Mouse (Mus musculus): ENCODE data around the gene Kcnk18. TPM values are rescaled to one million over a fixed set of nuclear protein-coding genes. Genes with fewer than 3 reads are reported as not detected.
A peak's percentile ranks its signal among the peaks of the same experiment; 100 is the strongest.

The Kcnk18 gene
- polyA plus RNA-seq, 1 experiment from 2014 or later = not detected

GRCm38 (mm10) chr19:59188981-59189380 lies 30.0 kb upstream of the Kcnk18 start:
- Histone ChIP-seq H3K27ac (ENCODE audit: low read depth, low read length) (no peak overlapping the region), H3K9ac (ENCODE audit: low read length) (no peak overlapping the region), H3K36me3 (ENCODE audit: control insufficient read depth, insufficient read depth, low read length) (no peaks in the 10 kb centered on the region), H3K4me1 (ENCODE audit: control insufficient read depth, insufficient read depth, low read length) (peaks cover 2% of the 10 kb centered on the region; the same call in 1 of the 2 replicates), H3K27me3 (ENCODE audit: control insufficient read depth, insufficient read depth, low read length) (peaks cover 75% of the 10 kb centered on the region), H3K9me3 (ENCODE audit: control insufficient read depth, low read length) (no peaks in the 10 kb centered on the region), H3K4me2 (ENCODE audit: low read depth) (no peak overlapping the region), H3K4me3 (ENCODE audit: low read depth, low read length) (no peak overlapping the region)
- WGBS = 6% methylated on average over 4 of the region's 4 CpGs
- DNase-seq (ENCODE audit: low spot score) (no peak), ATAC-seq (ENCODE audit: insufficient read depth, low FRiP score, low TSS enrichment) (no peak)

- H3K4me3 ChIP-seq (ENCODE audit: low read depth, low read length) = no peak overlapping the region
- under 1% methylated on average over 8 of the region's 8 CpGs for WGBS
- H3K9ac ChIP-seq (ENCODE audit: low read length) = no peak overlapping the region
- no peak for ATAC-seq (ENCODE audit: insufficient read depth, low FRiP score, low TSS enrichment)
- no peak overlapping the region for H3K27ac ChIP-seq (ENCODE audit: low read depth, low read length)
- H3K36me3 ChIP-seq (ENCODE audit: control insufficient read depth, insufficient read depth, low read length) = no peaks in the 10 kb centered on the region
- H3K9me3 ChIP-seq (ENCODE audit: control insufficient read depth, low read length) = no peaks in the 10 kb centered on the region
- H3K4me2 ChIP-seq (ENCODE audit: low read depth) = no peak overlapping the region
- peak; percentile 23 for DNase-seq (ENCODE audit: low spot score)
- H3K27me3 ChIP-seq (ENCODE audit: control insufficient read depth, insufficient read depth, low read length) = peaks cover 85% of the 10 kb centered on the region
- H3K4me1 ChIP-seq (ENCODE audit: control insufficient read depth, insufficient read depth, low read length) = peaks cover 2% of the 10 kb centered on the region; the same call in 1 of the 2 replicates
These were observed 28.4 kb upstream of the Kcnk18 start for GRCm38 (mm10) chr19:59190431-59191122.

- Histone ChIP-seq H3K36me3 (ENCODE audit: control insufficient read depth, insufficient read depth, low read length) (no peaks in the 10 kb centered on the region), H3K4me2 (ENCODE audit: low read depth) (no peak overlapping the region), H3K9me3 (ENCODE audit: control insufficient read depth, low read length) (no peaks in the 10 kb centered on the region), H3K27ac (ENCODE audit: low read depth, low read length) (no peak overlapping the region), H3K27me3 (ENCODE audit: control insufficient read depth, insufficient read depth, low read length) (peaks cover 88% of the 10 kb centered on the region), H3K9ac (ENCODE audit: low read length) (no peak overlapping the region), H3K4me3 (ENCODE audit: low read depth, low read length) (no peak overlapping the region), H3K4me1 (ENCODE audit: control insufficient read depth, insufficient read depth, low read length) (peaks cover 2% of the 10 kb centered on the region; the same call in 1 of the 2 replicates)
- DNase-seq (ENCODE audit: low spot score) (no peak), ATAC-seq (ENCODE audit: insufficient read depth, low FRiP score, low TSS enrichment) (no peak)
- WGBS = 8% methylated on average over 4 of the region's 4 CpGs
These were observed 27.9 kb upstream of the Kcnk18 start for GRCm38 (mm10) chr19:59191123-59191505.

- Histone ChIP-seq H3K27me3 (ENCODE audit: control insufficient read depth, insufficient read depth, low read length) (peaks cover 94% of the 10 kb centered on the region), H3K27ac (ENCODE audit: low read depth, low read length) (no peak overlapping the region), H3K4me2 (ENCODE audit: low read depth) (no peak overlapping the region), H3K9ac (ENCODE audit: low read length) (no peak overlapping the region), H3K36me3 (ENCODE audit: control insufficient read depth, insufficient read depth, low read length) (no peaks in the 10 kb centered on the region), H3K9me3 (ENCODE audit: control insufficient read depth, low read length) (no peaks in the 10 kb centered on the region), H3K4me3 (ENCODE audit: low read depth, low read length) (no peak overlapping the region), H3K4me1 (ENCODE audit: control insufficient read depth, insufficient read depth, low read length) (peaks cover 2% of the 10 kb centered on the region; the same call in 1 of the 2 replicates)
- ATAC-seq (ENCODE audit: insufficient read depth, low FRiP score, low TSS enrichment) (no peak), DNase-seq (ENCODE audit: low spot score) (no peak)
- 2% methylated on average over 2 of the region's 2 CpGs for WGBS
These were observed 26.5 kb upstream of the Kcnk18 start for GRCm38 (mm10) chr19:59192491-59192890.

- no peak for ATAC-seq (ENCODE audit: insufficient read depth, low FRiP score, low TSS enrichment)
- Histone ChIP-seq H3K9me3 (ENCODE audit: control insufficient read depth, low read length) (no peaks in the 10 kb centered on the region), H3K36me3 (ENCODE audit: control insufficient read depth, insufficient read depth, low read length) (no peaks in the 10 kb centered on the region), H3K27ac (ENCODE audit: low read depth, low read length) (no peak overlapping the region), H3K4me1 (ENCODE audit: control insufficient read depth, insufficient read depth, low read length) (peaks cover 2% of the 10 kb centered on the region; the same call in 1 of the 2 replicates), H3K9ac (ENCODE audit: low read length) (no peak overlapping the region), H3K27me3 (ENCODE audit: control insufficient read depth, insufficient read depth, low read length) (peaks cover 89% of the 10 kb centered on the region), H3K4me3 (ENCODE audit: low read depth, low read length) (no peak overlapping the region), H3K4me2 (ENCODE audit: low read depth) (no peak overlapping the region)
- DNase-seq (ENCODE audit: low spot score) = peak; percentile 29
- WGBS = 1% methylated on average over 10 of the region's 10 CpGs
These were observed 25.6 kb upstream of the Kcnk18 start for GRCm38 (mm10) chr19:59193456-59193855.

- no peak overlapping the region for H3K9ac ChIP-seq (ENCODE audit: low read length)
These were observed 24.8 kb upstream of the Kcnk18 start for GRCm38 (mm10) chr19:59193986-59194820.

GRCm38 (mm10) chr19:59195181-59195770 lies 23.7 kb upstream of the Kcnk18 start:
- H3K9ac ChIP-seq (ENCODE audit: low read length) = no peak overlapping the region
- no peak overlapping the region for H3K4me3 ChIP-seq (ENCODE audit: low read depth, low read length)
- WGBS = 6% methylated on average over 9 of the region's 9 CpGs
- no peak for ATAC-seq (ENCODE audit: insufficient read depth, low FRiP score, low TSS enrichment)
- no peaks in the 10 kb centered on the region for H3K36me3 ChIP-seq (ENCODE audit: control insufficient read depth, insufficient read depth, low read length)
- H3K9me3 ChIP-seq (ENCODE audit: control insufficient read depth, low read length) = peaks cover 4% of the 10 kb centered on the region; the same call in 1 of the 2 replicates
- H3K4me1 ChIP-seq (ENCODE audit: control insufficient read depth, insufficient read depth, low read length) = peaks cover 2% of the 10 kb centered on the region; the same call in 1 of the 2 replicates
- H3K4me2 ChIP-seq (ENCODE audit: low read depth) = no peak overlapping the region
- H3K27ac ChIP-seq (ENCODE audit: low read depth, low read length) = no peak overlapping the region
- no peak for DNase-seq (ENCODE audit: low spot score)
- peaks cover 76% of the 10 kb centered on the region for H3K27me3 ChIP-seq (ENCODE audit: control insufficient read depth, insufficient read depth, low read length)

More at GRCm38 (mm10) chr19:59193986-59194820, 24.8 kb upstream of the Kcnk18 start:
- H3K27ac ChIP-seq (ENCODE audit: low read depth, low read length) = no peak overlapping the region
- no peaks in the 10 kb centered on the region for H3K9me3 ChIP-seq (ENCODE audit: control insufficient read depth, low read length)
- peaks cover 82% of the 10 kb centered on the region for H3K27me3 ChIP-seq (ENCODE audit: control insufficient read depth, insufficient read depth, low read length)
- 0 out of 2 replicates have a peak overlapping the region, but pooled peaks have one; percentile 1 for H3K4me2 ChIP-seq (ENCODE audit: low read depth)
- H3K4me3 ChIP-seq (ENCODE audit: low read depth, low read length) = no peak overlapping the region
- no peaks in the 10 kb centered on the region for H3K36me3 ChIP-seq (ENCODE audit: control insufficient read depth, insufficient read depth, low read length)
- ATAC-seq (ENCODE audit: insufficient read depth, low FRiP score, low TSS enrichment) = no peak
- peak; percentile 44 for DNase-seq (ENCODE audit: low spot score)
- peaks cover 2% of the 10 kb centered on the region; the same call in 1 of the 2 replicates for H3K4me1 ChIP-seq (ENCODE audit: control insufficient read depth, insufficient read depth, low read length)
- under 1% methylated on average over 50 of the region's 50 CpGs for WGBS

GRCm38 (mm10) chr19:59196111-59196666 lies 22.8 kb upstream of the Kcnk18 start:
- under 1% methylated on average over 15 of the region's 15 CpGs for WGBS
- Histone ChIP-seq H3K9ac (ENCODE audit: low read length) (no peak overlapping the region), H3K4me2 (ENCODE audit: low read depth) (no peak overlapping the region), H3K36me3 (ENCODE audit: control insufficient read depth, insufficient read depth, low read length) (no peaks in the 10 kb centered on the region), H3K4me1 (ENCODE audit: control insufficient read depth, insufficient read depth, low read length) (peaks cover 2% of the 10 kb centered on the region; the same call in 1 of the 2 replicates), H3K9me3 (ENCODE audit: control insufficient read depth, low read length) (peaks cover 4% of the 10 kb centered on the region; the same call in 1 of the 2 replicates), H3K27me3 (ENCODE audit: control insufficient read depth, insufficient read depth, low read length) (peaks cover 67% of the 10 kb centered on the region), H3K27ac (ENCODE audit: low read depth, low read length) (no peak overlapping the region), H3K4me3 (ENCODE audit: low read depth, low read length) (no peak overlapping the region)
- peak; percentile 53; the same call in 1 of the 2 replicates for ATAC-seq (ENCODE audit: insufficient read depth, low FRiP score, low TSS enrichment)
- DNase-seq (ENCODE audit: low spot score) = peak; percentile 67
